Mouse (Mus musculus) forebrain, embryonic 15.5 days (tissue): ENCODE results near the gene Ccm2l. TPM values are rescaled to one million over a fixed set of nuclear protein-coding genes. Genes with fewer than 3 reads are reported as not detected.

Experiments used
- polyA plus RNA-seq: library from polyadenylated mRNA; unstranded; fragments of >200 nt; fragmentation: Nextera tagmentation; extraction: Ambion mirVana; gene quantifications from 2 replicates; pipeline ENCODE4 v1.2.1, GENCODE M21; 2015

Ccm2l gene
- polyA plus RNA-seq, 1 experiment from 2014 or later, result 1.1 TPM

Other genes with a start within 250 kb of the Ccm2l start
- gene Bcl2l1, start 234.2 kb upstream of the Ccm2l start, polyA plus RNA-seq, result 179 and 183 TPM in 2 replicates
- 50.6 and 51.1 TPM in 2 replicates for gene Tpx2, start 218.0 kb upstream of the Ccm2l start, polyA plus RNA-seq
- not detected in 2 replicates for gene Mylk2, start 154.6 kb upstream of the Ccm2l start, polyA plus RNA-seq
- 3.2 and 4.4 TPM in 2 replicates for gene Foxs1, start 132.7 kb upstream of the Ccm2l start, polyA plus RNA-seq
- 7.1 and 7.3 TPM in 2 replicates for gene Dusp15, start 114.3 kb upstream of the Ccm2l start, polyA plus RNA-seq
- gene Ttll9, start 103.5 kb upstream of the Ccm2l start, polyA plus RNA-seq, result 2.3 and 3.0 TPM in 2 replicates
- 188 and 189 TPM in 2 replicates for gene Pdrg1, start 50.5 kb upstream of the Ccm2l start, polyA plus RNA-seq
- 1.9 and 2.0 TPM in 2 replicates for gene Xkr7, start 34.1 kb upstream of the Ccm2l start, polyA plus RNA-seq
- 1.2 and 1.4 TPM in 2 replicates for gene Hck, start 42.5 kb downstream of the Ccm2l start, polyA plus RNA-seq
- gene Tm9sf4, start 95.3 kb downstream of the Ccm2l start, polyA plus RNA-seq, result 70.0 and 71.9 TPM in 2 replicates
- gene Tspyl3, start 159.5 kb downstream of the Ccm2l start, polyA plus RNA-seq, result 29.4 and 33.1 TPM in 2 replicates
- gene Plagl2, start 175.5 kb downstream of the Ccm2l start, polyA plus RNA-seq, result 6.8 and 7.7 TPM in 2 replicates
- gene Pofut1, start 175.6 kb downstream of the Ccm2l start, polyA plus RNA-seq, result 5.7 and 6.6 TPM in 2 replicates
- gene Kif3b, start 225.5 kb downstream of the Ccm2l start, polyA plus RNA-seq, result 18.7 and 19.0 TPM in 2 replicates